ENCODE assay signal across 22 mouse cellular contexts in genomic region chr4:65885921-65886320, GRCm38 (mm10).
"Had no signal": no experiment of that assay in that cellular context is flagged by ENCODE, and none has a peak within 500 bp of the region (broad histone marks: within the 10 kb centered on the region; RNA-seq: fewer than 3 reads in every experiment).

No protein-coding gene starts in this region.

- H3K9me3 ChIP-seq: limb, embryonic 12.5 days; limb, embryonic 15.5 days; midbrain, embryonic 12.5 days; midbrain, embryonic 15.5 days; neural tube, embryonic 12.5 days; neural tube, embryonic 15.5 days; stomach, embryonic 15.5 days had no signal

- H3K27me3 ChIP-seq: limb, embryonic 12.5 days; limb, embryonic 15.5 days; midbrain, embryonic 12.5 days; midbrain, embryonic 15.5 days; neural tube, embryonic 12.5 days; neural tube, embryonic 15.5 days; stomach, embryonic 15.5 days had no signal

- ATAC-seq: intestine, embryonic 16.5 days; liver, postnatal 0 days; lung, postnatal 0 days; midbrain, embryonic 15.5 days had no signal

- H3K9ac ChIP-seq: limb, embryonic 12.5 days; limb, embryonic 15.5 days; liver, embryonic 14.5 days; liver, postnatal 0 days; lung, embryonic 14.5 days; midbrain, embryonic 12.5 days; midbrain, embryonic 15.5 days; neural tube, embryonic 12.5 days; neural tube, embryonic 15.5 days; stomach, embryonic 15.5 days had no signal

- H3K4me2 ChIP-seq: limb, embryonic 12.5 days; limb, embryonic 15.5 days; liver, embryonic 11.5 days; lung, embryonic 14.5 days; midbrain, embryonic 12.5 days; midbrain, embryonic 15.5 days; neural tube, embryonic 12.5 days; neural tube, embryonic 15.5 days; stomach, embryonic 15.5 days had no signal

- DNase-seq: kidney, adult 18-20 months; kidney, adult 9 months; kidney, postnatal 14 days; kidney, postnatal 4 days; liver, postnatal 0 days; lung, embryonic 14.5 days; right cerebral cortex, postnatal 25 days; spleen, adult 18-20 months; thymus, adult 18-20 months; thymus, postnatal 36 days had no signal

- H3K27ac ChIP-seq: limb, embryonic 12.5 days; limb, embryonic 15.5 days; liver, embryonic 14.5 days; macrophage; midbrain, embryonic 12.5 days; midbrain, embryonic 15.5 days; neural tube, embryonic 12.5 days; neural tube, embryonic 15.5 days; stomach, embryonic 15.5 days had no signal

- H3K4me1 ChIP-seq: limb, embryonic 12.5 days; limb, embryonic 15.5 days; stomach, embryonic 15.5 days had no signal

- H3K4me3 ChIP-seq: limb, embryonic 12.5 days; limb, embryonic 15.5 days; midbrain, embryonic 12.5 days; midbrain, embryonic 15.5 days; neural tube, embryonic 12.5 days; neural tube, embryonic 15.5 days; stomach, embryonic 15.5 days had no signal

- H3K36me3 ChIP-seq: limb, embryonic 12.5 days; limb, embryonic 15.5 days; midbrain, embryonic 12.5 days; midbrain, embryonic 15.5 days; neural tube, embryonic 12.5 days; neural tube, embryonic 15.5 days; stomach, embryonic 15.5 days had no signal
